Mouse (Mus musculus) C2C12 (cell line): ENCODE results near the gene Lgmn. TPM values are rescaled to one million over a fixed set of nuclear protein-coding genes. Genes with fewer than 3 reads are reported as not detected.

ENCODE experiments used
- H3K27me3 ChIP-seq: one replicate; pipeline ENCODE4 v1.6.1; 2011; ENCODE audit not compliant: control insufficient read depth, insufficient read depth, insufficient read length
- H3K36me3 ChIP-seq: one replicate; pipeline ENCODE4 v1.6.1; 2011; ENCODE audit not compliant: control insufficient read depth, insufficient read depth
- H3K4me3 ChIP-seq: one replicate; pipeline ENCODE4 v1.5.1; 2011; ENCODE audit warnings: mild to moderate bottlenecking, control low read depth; ENCODE audit not compliant: poor library complexity, insufficient read depth, severe bottlenecking
- H3K79me2 ChIP-seq: one replicate; pipeline ENCODE4 v1.6.1; 2011; ENCODE audit not compliant: control insufficient read depth, insufficient read depth
- H3K79me3 ChIP-seq: one replicate; pipeline ENCODE4 v1.6.1; 2011; ENCODE audit warnings: low read depth, control low read depth
- H3ac ChIP-seq: one replicate; pipeline ENCODE3; 2011; ENCODE audit warnings: low read depth; ENCODE audit not compliant: control insufficient read depth, insufficient read length
- CEBPB ChIP-seq: IDR thresholded peaks from one replicate; pipeline ENCODE4 v1.6.1; 2011; ENCODE audit warnings: low read depth, mild to moderate bottlenecking, control low read depth, moderate library complexity
- CTCF ChIP-seq: IDR thresholded peaks from one replicate; pipeline ENCODE4 v1.5.1; 2011; ENCODE audit not compliant: control insufficient read depth, insufficient read depth, insufficient read length
- FOSL1 ChIP-seq: IDR thresholded peaks from one replicate; pipeline ENCODE4 v1.8.0; 2011; ENCODE audit warnings: mild to moderate bottlenecking, low read length; ENCODE audit not compliant: poor library complexity, insufficient read depth, severe bottlenecking
- MAX ChIP-seq: IDR thresholded peaks from one replicate; pipeline ENCODE4 v1.6.1; 2011; ENCODE audit warnings: mild to moderate bottlenecking, control low read depth
- MYOD1 ChIP-seq: IDR thresholded peaks from one replicate; pipeline ENCODE4 v1.6.1; 2011; ENCODE audit warnings: low read depth; ENCODE audit not compliant: control insufficient read depth, insufficient read length
- MYOG ChIP-seq: IDR thresholded peaks from one replicate; pipeline ENCODE4 v1.6.1; 2011; ENCODE audit not compliant: control insufficient read depth, insufficient read length; ENCODE audit errors: extremely low read depth
- USF1 ChIP-seq: IDR thresholded peaks from one replicate; pipeline ENCODE4 v1.6.1; 2011; ENCODE audit warnings: low read depth, mild to moderate bottlenecking, control low read depth, moderate library complexity
- polyA plus RNA-seq: library from polyadenylated mRNA; unstranded; fragments of >200 nt; fragmentation: generic; extraction: Trizol; gene quantifications from one replicate; pipeline ENCODE4 v1.2.1, GENCODE M21; 2012; ENCODE audit warnings: missing spikeins

Gene Lgmn
- polyA plus RNA-seq, 1 experiment, result 56.9 TPM

- no peak overlapping the region for H3ac ChIP-seq
- TF ChIP-seq MYOG (no peak), MYOD1 (no peak), FOSL1 (no peak), CTCF (no peak), MAX (no peak), CEBPB (no peak), USF1 (no peak)
- H3K4me3 ChIP-seq, result no peak overlapping the region
- no peaks in the 10 kb centered on the region for H3K79me2 ChIP-seq
- no peaks in the 10 kb centered on the region for H3K79me3 ChIP-seq
- peaks cover 12% of the 10 kb centered on the region for H3K36me3 ChIP-seq
- H3K27me3 ChIP-seq, result no peaks in the 10 kb centered on the region
Measured at GRCm38 (mm10) chr12:102368066-102368465, 71.5 kb downstream of the Lgmn start.

GRCm38 (mm10) chr12:102367075-102367474, 72.5 kb downstream of the Lgmn start:
- Histone ChIP-seq H3ac (no peak overlapping the region), H3K79me3 (no peaks in the 10 kb centered on the region), H3K79me2 (no peaks in the 10 kb centered on the region), H3K36me3 (peaks cover 13% of the 10 kb centered on the region), H3K27me3 (no peaks in the 10 kb centered on the region), H3K4me3 (no peak overlapping the region)
- TF ChIP-seq USF1 (no peak), MAX (no peak), CEBPB (no peak)

- Histone ChIP-seq H3K36me3 (peaks cover 19% of the 10 kb centered on the region), H3K27me3 (no peaks in the 10 kb centered on the region), H3K79me2 (no peaks in the 10 kb centered on the region), H3K4me3 (no peak overlapping the region), H3ac (no peak overlapping the region), H3K79me3 (no peaks in the 10 kb centered on the region)
- TF ChIP-seq MYOD1 (no peak), CEBPB (no peak), CTCF (no peak), USF1 (no peak), MYOG (no peak)
Measured at GRCm38 (mm10) chr12:102366126-102366816, 73.3 kb downstream of the Lgmn start.

- Histone ChIP-seq H3K4me3 (no peak overlapping the region), H3K79me2 (no peaks in the 10 kb centered on the region), H3K27me3 (no peaks in the 10 kb centered on the region), H3K36me3 (peaks cover 29% of the 10 kb centered on the region), H3K79me3 (no peaks in the 10 kb centered on the region), H3ac (no peak overlapping the region)
- TF ChIP-seq MYOG (no peak), USF1 (no peak), CEBPB (no peak), CTCF (no peak), FOSL1 (no peak), MAX (no peak), MYOD1 (no peak)
Measured at GRCm38 (mm10) chr12:102365016-102365415, 74.6 kb downstream of the Lgmn start.

- TF ChIP-seq USF1 (no peak), FOSL1 (no peak), CEBPB (no peak), MYOD1 (no peak), MYOG (no peak), MAX (no peak), CTCF (no peak)
- Histone ChIP-seq H3K4me3 (no peak overlapping the region), H3K79me3 (no peaks in the 10 kb centered on the region), H3ac (no peak overlapping the region), H3K36me3 (peaks cover 29% of the 10 kb centered on the region), H3K27me3 (no peaks in the 10 kb centered on the region), H3K79me2 (no peaks in the 10 kb centered on the region)
Measured at GRCm38 (mm10) chr12:102361189-102362161, 78.1 kb downstream of the Lgmn start.

- TF ChIP-seq CEBPB (no peak), USF1 (no peak), FOSL1 (no peak), MAX (no peak), MYOG (no peak), MYOD1 (no peak), CTCF (no peak)
- Histone ChIP-seq H3K36me3 (peaks cover 29% of the 10 kb centered on the region), H3K79me2 (no peaks in the 10 kb centered on the region), H3K79me3 (no peaks in the 10 kb centered on the region), H3K4me3 (no peak overlapping the region), H3K27me3 (no peaks in the 10 kb centered on the region), H3ac (no peak overlapping the region)
Measured at GRCm38 (mm10) chr12:102359390-102359789, 80.2 kb downstream of the Lgmn start.
